Mouse (Mus musculus) spleen, adult 2 months (tissue): ENCODE measurements around the gene Atl1.

Experiments
- CTCF ChIP-seq: fragments of 200-500 bp; IDR thresholded peaks from 2 replicates; pipeline ENCODE4 v1.5.1; 2011; ENCODE audit warnings: mild to moderate bottlenecking, inconsistent platforms; ENCODE audit not compliant: insufficient read depth, insufficient read length, insufficient replicate concordance; ENCODE audit errors: extremely low read depth
- POLR2A ChIP-seq: fragments of 200-500 bp; IDR thresholded peaks from 2 replicates; pipeline ENCODE4 v1.6.1; 2011; ENCODE audit warnings: low read depth, low read length, inconsistent platforms

DNA sequence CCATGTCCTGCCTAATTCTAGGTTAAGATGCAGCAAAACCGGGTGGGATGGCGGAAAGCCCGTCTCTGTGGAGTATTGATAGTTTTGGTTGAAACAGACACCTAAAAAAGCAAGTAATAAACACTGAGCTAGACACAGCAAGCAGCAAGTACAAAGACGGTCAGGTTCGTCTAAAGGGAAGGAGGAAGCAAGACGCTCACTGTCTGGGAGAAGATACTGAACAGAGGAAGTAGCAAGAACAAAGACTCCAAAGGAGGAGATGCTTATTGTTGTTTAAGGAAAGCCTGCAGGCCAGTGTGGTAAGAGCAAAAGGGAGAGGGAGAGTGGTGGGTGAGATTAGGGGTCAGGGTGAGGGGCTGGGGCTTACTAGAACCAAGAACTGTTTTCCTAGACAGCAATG lies 2.4 kb upstream of the Atl1 start:
- TF ChIP-seq POLR2A (no peak), CTCF (no peak)
